Mouse (Mus musculus): ENCODE measurements at regions not wholly inside any gene's neighbourhood (a gene's known extent, or its start where the extent isn't known, plus 50 kb on each side); places are given as distances from the start of the nearest gene placed in this dataset.

- TF ChIP-seq EP300 (IDR thresholded peaks at IDR 0.05; ENCODE audit: insufficient read depth, low read depth, low read length) (no peak), POLR2A (IDR thresholded peaks at IDR 0.05; ENCODE audit: insufficient read depth, low read depth, low read length) (no peak), CTCF (IDR thresholded peaks at IDR 0.05) (no peak)
Observed at GRCm38 (mm10) chr14:106489074-106489473, 383.1 kb downstream of the Trim52 start.

Data from heart, adult 2 months (tissue).